Mouse (Mus musculus) megakaryocyte-erythroid progenitor cell, adult 5-6 weeks (primary cell): ENCODE measurements around the gene Hist1h1a. TPM values are rescaled to one million over a fixed set of nuclear protein-coding genes. Genes with fewer than 3 reads are reported as not detected.

Source experiments
- ATAC-seq: replicated peaks from 2 replicates; pipeline ENCODE4 v1.8.0; 2016; ENCODE audit warnings: mild to moderate bottlenecking, inconsistent platforms; ENCODE audit not compliant: severe bottlenecking, poor library complexity, low FRiP score, low TSS enrichment
- total RNA-seq, 2 experiments: library from RNA; stranded (forward) in 1 of 2; stranded (reverse) in 1 of 2; fragments of 200-1000, 215-1000 nt in 1 of 2; fragments of >200 nt in 1 of 2; fragmentation: Nextera tagmentation in 1 of 2; gene quantifications; 2 replicates each; pipeline ENCODE4 v1.2.3; 2014 to 2017

Gene Hist1h1a
- total RNA-seq, 2 experiments from 2014 or later, result 324 to 2,974 TPM

DNA sequence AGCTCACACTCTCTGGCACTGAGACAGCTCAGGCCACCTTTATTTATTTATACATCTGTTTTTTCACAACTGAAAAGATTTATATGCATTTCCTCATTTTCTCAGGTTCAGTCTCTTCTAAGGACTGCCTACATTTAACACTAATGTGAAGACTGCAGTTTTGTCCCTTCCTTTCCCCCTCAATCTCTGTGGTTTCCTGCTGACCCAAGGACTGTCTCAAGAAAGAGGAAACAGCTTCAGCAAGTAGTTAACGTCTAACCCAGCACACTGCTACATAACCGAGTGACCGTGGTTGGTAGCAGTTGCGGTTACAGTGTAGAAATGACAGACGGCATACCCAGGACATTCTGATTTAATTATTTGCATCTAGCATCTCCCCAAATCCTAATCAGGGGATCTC is 35.9 kb downstream of the Hist1h1a start:
- no peak for ATAC-seq

- no peak for ATAC-seq
Measured at GRCm38 (mm10) chr13:23804532-23804931, 41.1 kb downstream of the Hist1h1a start.

DNA sequence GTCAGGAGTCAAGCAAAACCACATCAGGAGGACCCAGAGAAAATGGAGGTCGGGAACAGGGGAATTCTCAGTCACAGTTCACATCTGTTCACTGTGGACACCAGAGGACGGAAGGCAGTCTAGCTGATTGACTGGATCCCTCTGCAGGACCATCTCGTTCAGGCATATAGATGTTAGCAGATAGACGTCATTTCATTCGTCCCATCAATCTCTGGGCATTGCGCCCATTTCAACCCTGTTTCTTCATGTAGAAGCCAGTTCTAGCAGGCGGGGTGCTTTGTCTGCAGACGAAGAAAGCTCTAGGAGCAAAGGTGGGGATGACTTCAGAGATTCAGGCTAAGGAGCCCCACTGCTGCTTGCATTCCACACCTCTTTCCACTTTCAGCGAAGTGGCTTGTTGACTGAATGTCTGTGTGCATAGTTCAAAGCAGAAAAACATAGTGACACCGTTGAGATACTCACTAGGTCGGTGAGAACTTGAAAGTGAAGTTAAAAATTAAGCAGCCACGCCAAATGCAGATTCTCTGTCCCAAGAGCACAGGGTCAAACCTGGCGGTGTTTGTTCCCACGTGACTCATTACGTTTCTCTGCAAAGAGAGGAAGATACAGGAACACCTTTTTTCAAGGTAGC is 43.1 kb downstream of the Hist1h1a start, which contains the start of gene Slc17a2:
Gene Slc17a2, plus strand, starts transcription at position 572 of the 631 bp plus-strand sequence.
- no peak for ATAC-seq

Other genes starting within 250 kb of the Hist1h1a start
Only the 30 nearest of the 37 such genes appear.
- gene Hist1h1d, start 210.4 kb upstream of the Hist1h1a start, total RNA-seq (2014; fragmentation: Nextera tagmentation), result 29.5 and 42.3 TPM in 2 replicates
- gene Hist1h1d, start 210.4 kb upstream of the Hist1h1a start, total RNA-seq (2017), result 81.4 and 84.0 TPM in 2 replicates
- 124 and 193 TPM in 2 replicates for gene Hist1h3e, start 201.3 kb upstream of the Hist1h1a start, total RNA-seq (2014; fragmentation: Nextera tagmentation)
- 254 and 322 TPM in 2 replicates for gene Hist1h3e, start 201.3 kb upstream of the Hist1h1a start, total RNA-seq (2017)
- 5.7 and 12.6 TPM in 2 replicates for gene Hist1h2ae, start 192.4 kb upstream of the Hist1h1a start, total RNA-seq (2014; fragmentation: Nextera tagmentation)
- gene Hist1h2ae, start 192.4 kb upstream of the Hist1h1a start, total RNA-seq (2017), result 237 and 359 TPM in 2 replicates
- 386 and 627 TPM in 2 replicates for gene Hist1h2bg, start 192.3 kb upstream of the Hist1h1a start, total RNA-seq (2014; fragmentation: Nextera tagmentation)
- gene Hist1h2bg, start 192.3 kb upstream of the Hist1h1a start, total RNA-seq (2017), result 891 and 1,210 TPM in 2 replicates
- 342 and 512 TPM in 2 replicates for gene Hist1h2bf, start 189.5 kb upstream of the Hist1h1a start, total RNA-seq (2014; fragmentation: Nextera tagmentation)
- 329 and 662 TPM in 2 replicates for gene Hist1h2bf, start 189.5 kb upstream of the Hist1h1a start, total RNA-seq (2017)
- 1.4 and 11.1 TPM in 2 replicates for gene Hist1h2ad, start 189.3 kb upstream of the Hist1h1a start, total RNA-seq (2014; fragmentation: Nextera tagmentation)
- 1,263 and 1,317 TPM in 2 replicates for gene Hist1h2ad, start 189.3 kb upstream of the Hist1h1a start, total RNA-seq (2017)
- 123 and 185 TPM in 2 replicates for gene Hist1h3d, start 187.9 kb upstream of the Hist1h1a start, total RNA-seq (2014; fragmentation: Nextera tagmentation)
- gene Hist1h3d, start 187.9 kb upstream of the Hist1h1a start, total RNA-seq (2017), result 84.0 and 189 TPM in 2 replicates
- gene Hist1h4d, start 182.1 kb upstream of the Hist1h1a start, total RNA-seq (2014; fragmentation: Nextera tagmentation), result 470 and 507 TPM in 2 replicates
- 756 and 1,171 TPM in 2 replicates for gene Hist1h4d, start 182.1 kb upstream of the Hist1h1a start, total RNA-seq (2017)
- gene Hist1h2be, start 142.5 kb upstream of the Hist1h1a start, total RNA-seq (2014; fragmentation: Nextera tagmentation), result 26.9 and 37.8 TPM in 2 replicates
- gene Hist1h2be, start 142.5 kb upstream of the Hist1h1a start, total RNA-seq (2017), result 47.9 and 73.4 TPM in 2 replicates
- gene Hist1h1e, start 141.1 kb upstream of the Hist1h1a start, total RNA-seq (2014; fragmentation: Nextera tagmentation), result 289 and 399 TPM in 2 replicates
- 199 and 265 TPM in 2 replicates for gene Hist1h1e, start 141.1 kb upstream of the Hist1h1a start, total RNA-seq (2017)
- gene Hist1h2ac, start 79.7 kb upstream of the Hist1h1a start, total RNA-seq (2014; fragmentation: Nextera tagmentation), result 3.8 and 6.0 TPM in 2 replicates
- 56.0 and 87.4 TPM in 2 replicates for gene Hist1h2ac, start 79.7 kb upstream of the Hist1h1a start, total RNA-seq (2017)
- 74.9 and 133 TPM in 2 replicates for gene Hist1h2bc, start 79.5 kb upstream of the Hist1h1a start, total RNA-seq (2014; fragmentation: Nextera tagmentation)
- gene Hist1h2bc, start 79.5 kb upstream of the Hist1h1a start, total RNA-seq (2017), result 136 and 209 TPM in 2 replicates
- gene Hist1h1t, start 67.9 kb upstream of the Hist1h1a start, total RNA-seq (2014; fragmentation: Nextera tagmentation), result 1.3 TPM in 1 of 2 replicates, not detected in the other
- gene Hist1h1t, start 67.9 kb upstream of the Hist1h1a start, total RNA-seq (2017), result 1.3 TPM in 1 of 2 replicates, not detected in the other
- 153 and 163 TPM in 2 replicates for gene Hist1h4c, start 65.2 kb upstream of the Hist1h1a start, total RNA-seq (2014; fragmentation: Nextera tagmentation)
- 166 and 397 TPM in 2 replicates for gene Hist1h4c, start 65.2 kb upstream of the Hist1h1a start, total RNA-seq (2017)
- not detected in 2 replicates for gene Hfe, start 52.8 kb upstream of the Hist1h1a start, total RNA-seq (2014; fragmentation: Nextera tagmentation)
- gene Hfe, start 52.8 kb upstream of the Hist1h1a start, total RNA-seq (2017), result 0.27 and 1.9 TPM in 2 replicates
- gene Hist1h1c, start 24.9 kb upstream of the Hist1h1a start, total RNA-seq (2014; fragmentation: Nextera tagmentation), result 152 and 164 TPM in 2 replicates
- gene Hist1h1c, start 24.9 kb upstream of the Hist1h1a start, total RNA-seq (2017), result 474 and 577 TPM in 2 replicates
- gene Hist1h3c, start 18.1 kb upstream of the Hist1h1a start, total RNA-seq (2014; fragmentation: Nextera tagmentation), result 81.7 and 130 TPM in 2 replicates
- gene Hist1h3c, start 18.1 kb upstream of the Hist1h1a start, total RNA-seq (2017), result 369 and 555 TPM in 2 replicates
- gene Hist1h2bb, start 16.9 kb upstream of the Hist1h1a start, total RNA-seq (2014; fragmentation: Nextera tagmentation), result 322 and 625 TPM in 2 replicates
- gene Hist1h2bb, start 16.9 kb upstream of the Hist1h1a start, total RNA-seq (2017), result 4,065 and 6,565 TPM in 2 replicates
- 69.7 and 80.3 TPM in 2 replicates for gene Hist1h2ab, start 12.5 kb upstream of the Hist1h1a start, total RNA-seq (2014; fragmentation: Nextera tagmentation)
- 1,316 and 2,308 TPM in 2 replicates for gene Hist1h2ab, start 12.5 kb upstream of the Hist1h1a start, total RNA-seq (2017)
- gene Hist1h3b, start 11.4 kb upstream of the Hist1h1a start, total RNA-seq (2014; fragmentation: Nextera tagmentation), result 324 and 486 TPM in 2 replicates
- 276 and 731 TPM in 2 replicates for gene Hist1h3b, start 11.4 kb upstream of the Hist1h1a start, total RNA-seq (2017)
- gene Hist1h4b, start 6.7 kb upstream of the Hist1h1a start, total RNA-seq (2014; fragmentation: Nextera tagmentation), result 164 and 186 TPM in 2 replicates
- gene Hist1h4b, start 6.7 kb upstream of the Hist1h1a start, total RNA-seq (2017), result 396 and 733 TPM in 2 replicates
- gene Hist1h4a, start 2.4 kb upstream of the Hist1h1a start, total RNA-seq (2014; fragmentation: Nextera tagmentation), result 58.4 and 68.4 TPM in 2 replicates
- gene Hist1h4a, start 2.4 kb upstream of the Hist1h1a start, total RNA-seq (2017), result 328 and 432 TPM in 2 replicates
- gene Hist1h3a, start 1.3 kb upstream of the Hist1h1a start, total RNA-seq (2014; fragmentation: Nextera tagmentation), result 67.8 and 132 TPM in 2 replicates
- 285 and 495 TPM in 2 replicates for gene Hist1h3a, start 1.3 kb upstream of the Hist1h1a start, total RNA-seq (2017)
- not detected in 2 replicates for gene Trim38, start 6.2 kb downstream of the Hist1h1a start, total RNA-seq (2014; fragmentation: Nextera tagmentation)
- not detected in 2 replicates for gene Trim38, start 6.2 kb downstream of the Hist1h1a start, total RNA-seq (2017)
- gene Slc17a2, start 43.3 kb downstream of the Hist1h1a start, total RNA-seq (2014; fragmentation: Nextera tagmentation), result not detected in 2 replicates
- gene Slc17a2, start 43.3 kb downstream of the Hist1h1a start, total RNA-seq (2017), result not detected in 2 replicates
- gene Slc17a3, start 75.8 kb downstream of the Hist1h1a start, total RNA-seq (2014; fragmentation: Nextera tagmentation), result not detected in 2 replicates
- gene Slc17a3, start 75.8 kb downstream of the Hist1h1a start, total RNA-seq (2017), result not detected in 2 replicates
- gene Slc17a1, start 104.1 kb downstream of the Hist1h1a start, total RNA-seq (2014; fragmentation: Nextera tagmentation), result not detected in 2 replicates
- gene Slc17a1, start 104.1 kb downstream of the Hist1h1a start, total RNA-seq (2017), result not detected in 2 replicates
- 1.2 TPM in 2 replicates for gene Slc17a4, start 151.3 kb downstream of the Hist1h1a start, total RNA-seq (2014; fragmentation: Nextera tagmentation)
- 1.0 and 1.3 TPM in 2 replicates for gene Slc17a4, start 151.3 kb downstream of the Hist1h1a start, total RNA-seq (2017)
- not detected in 2 replicates for gene Hist1h2ba, start 170.5 kb downstream of the Hist1h1a start, total RNA-seq (2014; fragmentation: Nextera tagmentation)
- not detected in 2 replicates for gene Hist1h2ba, start 170.5 kb downstream of the Hist1h1a start, total RNA-seq (2017)
- not detected in 2 replicates for gene Hist1h2aa, start 170.8 kb downstream of the Hist1h1a start, total RNA-seq (2014; fragmentation: Nextera tagmentation)
- gene Hist1h2aa, start 170.8 kb downstream of the Hist1h1a start, total RNA-seq (2017), result not detected in 2 replicates